Mouse (Mus musculus) embryonic fibroblast, embryonic 13.5 days (primary cell): Measurements from ENCODE around the gene D630003M21Rik.

Experiments used
- CTCF ChIP-seq: IDR thresholded peaks from 2 replicates; pipeline ENCODE4 v1.5.1; 2011; ENCODE audit warnings: mild to moderate bottlenecking, control low read depth, low read length, moderate library complexity, borderline replicate concordance; ENCODE audit not compliant: insufficient read depth
- POLR2A ChIP-seq: IDR thresholded peaks from 2 replicates; pipeline ENCODE4 v1.6.1; 2011; ENCODE audit warnings: low read depth, mild to moderate bottlenecking, control low read depth, low read length, moderate library complexity

DNA sequence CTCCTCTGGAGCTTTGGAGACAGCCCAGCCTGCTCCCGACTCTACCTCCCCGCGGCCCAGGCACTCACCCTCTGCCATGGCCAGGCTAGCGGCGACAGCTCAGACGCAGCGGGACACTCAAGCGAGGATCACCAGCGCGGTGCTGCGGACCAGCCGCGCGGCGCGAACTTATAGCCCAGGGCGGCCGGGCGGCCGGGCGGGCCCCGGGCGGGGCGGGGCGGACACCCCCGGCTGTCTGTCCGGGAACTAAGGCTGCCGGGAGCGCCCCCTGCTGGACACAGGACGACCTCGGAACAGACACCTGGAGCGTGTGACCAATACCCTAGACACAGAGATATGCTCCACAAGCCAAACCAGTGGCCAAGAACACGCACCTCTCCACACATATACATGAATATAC is 82.8 kb downstream of the D630003M21Rik start, which contains the start of gene Tgm2:
- TF ChIP-seq CTCF, result peak; percentile 33; the same call in 1 of the 2 replicates
- TF ChIP-seq POLR2A, result peak; percentile 57; the same call in 1 of the 2 replicates
